Mouse (Mus musculus) gastrocnemius, adult 8-10 months (tissue): Measurements from ENCODE around the gene Cyb5rl. TPM values are rescaled to one million over a fixed set of nuclear protein-coding genes. Genes with fewer than 3 reads are reported as not detected.

Experiments used
- DNase-seq, 2 experiments: peaks; one replicate each; pipeline ENCODE4 v3.0.0; 2022; ENCODE audit warnings: low spot score in 2 of 2
- total RNA-seq, 4 experiments: library from RNA; stranded (reverse); gene quantifications; 2 replicates each; pipeline ENCODE4 v1.2.4; 2022

Gene Cyb5rl
- total RNA-seq, 4 experiments from 2014 or later: 15.6 to 27.1 (median 16.7) TPM

- DNase-seq: no peak
Measured at GRCm38 (mm10) chr4:107061560-107061959, 5.2 kb upstream of the Cyb5rl start.

GRCm38 (mm10) chr4:107063214-107063613 lies 3.6 kb upstream of the Cyb5rl start:
- DNase-seq: no peak

DNA sequence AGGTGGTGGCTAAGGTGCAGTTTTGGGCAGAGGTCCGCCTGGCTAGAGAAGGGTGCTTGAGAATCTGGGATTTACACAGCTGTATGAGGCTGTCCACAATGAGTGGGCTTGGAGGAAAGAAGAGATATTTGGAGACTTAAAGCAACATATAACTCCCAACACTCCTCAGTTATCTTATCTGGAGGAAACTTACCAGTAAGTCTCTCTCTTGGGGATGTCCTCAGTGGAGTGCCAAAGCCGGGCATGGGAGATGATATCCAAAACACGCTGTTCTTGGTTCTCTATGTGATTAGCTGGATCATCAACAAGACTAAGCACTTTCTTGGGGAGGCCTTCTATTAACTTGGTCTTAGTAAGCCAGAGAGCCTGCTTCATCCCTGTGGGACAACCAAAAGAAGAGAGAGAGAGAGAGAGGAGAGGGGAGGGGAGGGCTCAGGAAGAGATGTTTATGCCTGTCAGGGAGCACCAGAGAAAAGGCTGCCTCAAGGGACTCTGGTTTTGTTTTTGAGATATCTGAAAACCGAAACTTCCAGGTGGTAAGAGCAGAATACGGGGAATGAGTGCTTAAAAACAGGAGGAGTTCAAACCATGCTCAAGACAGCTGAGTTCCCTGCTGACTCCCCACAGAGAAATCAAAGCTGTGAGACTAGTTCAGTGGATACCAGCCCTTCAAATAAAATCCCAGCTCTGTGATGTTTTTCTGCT lies 2.2 kb upstream of the Cyb5rl start:
- no peak for DNase-seq

- peak in 1 of 2 experiments; percentile 40 for DNase-seq
Measured at GRCm38 (mm10) chr4:107067151-107067840, 508 bp downstream of the Cyb5rl start.

DNA sequence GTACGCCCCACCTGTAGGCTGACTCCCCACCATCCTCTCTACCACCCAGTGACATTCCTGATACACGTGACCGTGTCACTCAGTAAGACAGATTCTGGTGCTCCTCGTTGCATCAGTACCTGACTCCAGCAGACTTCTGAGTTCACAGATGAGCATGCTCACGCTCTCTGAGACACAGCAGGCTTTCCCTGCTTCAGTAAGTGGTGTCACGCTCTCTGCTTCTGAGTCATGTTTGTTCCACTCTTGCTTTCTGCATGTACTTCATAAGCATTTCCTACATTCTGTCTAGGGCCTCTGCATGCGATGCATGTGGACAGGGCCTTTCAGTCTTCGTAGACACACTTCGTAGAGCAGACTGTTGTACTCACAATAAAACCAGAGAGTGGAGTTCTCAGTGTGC lies 5.6 kb downstream of the Cyb5rl start:
- no peak for DNase-seq

DNA sequence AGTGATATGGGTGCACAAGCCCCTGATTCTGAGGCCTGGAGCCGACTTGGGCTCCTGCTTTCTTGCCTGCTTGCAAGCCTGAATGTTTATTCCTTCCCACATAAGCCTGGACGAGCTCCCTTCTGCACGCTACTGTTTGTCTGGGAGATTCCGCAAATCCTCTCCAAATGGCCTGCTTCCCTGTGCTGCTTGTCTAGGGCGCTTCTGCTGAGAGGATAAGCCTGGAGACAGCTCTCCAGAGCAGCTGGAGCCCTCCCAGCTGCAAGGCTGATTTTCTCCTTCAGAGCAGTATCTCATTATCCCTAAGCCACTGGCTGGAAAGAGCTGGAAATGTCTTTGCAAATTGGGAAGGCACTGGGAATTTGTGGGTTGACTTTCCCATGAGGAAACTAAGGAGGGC lies 8.7 kb downstream of the Cyb5rl start:
- no peak for DNase-seq

GRCm38 (mm10) chr4:107078894-107079293 lies 12.1 kb downstream of the Cyb5rl start:
- no peak for DNase-seq

DNA sequence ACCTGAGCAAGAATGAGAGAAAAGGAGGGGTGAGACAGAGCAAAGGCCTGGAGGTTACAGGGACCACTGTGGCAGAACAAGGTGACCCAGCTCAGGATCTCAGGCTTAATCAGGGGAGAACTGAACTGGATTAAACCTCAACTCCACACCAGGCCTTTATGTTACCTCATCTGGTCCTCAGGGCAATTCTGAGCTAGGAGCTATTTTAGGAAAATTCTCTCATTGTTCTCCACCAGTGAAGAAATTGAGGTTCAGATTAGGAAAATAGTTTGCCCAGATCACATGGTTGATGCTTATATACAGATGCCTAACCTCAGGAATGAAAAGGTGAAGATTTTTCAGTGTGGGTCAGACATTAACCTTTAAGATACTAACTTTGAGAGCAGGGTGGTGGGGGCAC lies 12.9 kb downstream of the Cyb5rl start:
- DNase-seq: no peak

GRCm38 (mm10) chr4:107082185-107082584 lies 15.4 kb downstream of the Cyb5rl start:
- DNase-seq: no peak

- no peak for DNase-seq
Measured at GRCm38 (mm10) chr4:107083126-107083525, 16.3 kb downstream of the Cyb5rl start.

GRCm38 (mm10) chr4:107084343-107084742 lies 17.6 kb downstream of the Cyb5rl start:
- DNase-seq: no peak

- no peak for DNase-seq
Measured at GRCm38 (mm10) chr4:107084858-107085257, 18.1 kb downstream of the Cyb5rl start.

DNA sequence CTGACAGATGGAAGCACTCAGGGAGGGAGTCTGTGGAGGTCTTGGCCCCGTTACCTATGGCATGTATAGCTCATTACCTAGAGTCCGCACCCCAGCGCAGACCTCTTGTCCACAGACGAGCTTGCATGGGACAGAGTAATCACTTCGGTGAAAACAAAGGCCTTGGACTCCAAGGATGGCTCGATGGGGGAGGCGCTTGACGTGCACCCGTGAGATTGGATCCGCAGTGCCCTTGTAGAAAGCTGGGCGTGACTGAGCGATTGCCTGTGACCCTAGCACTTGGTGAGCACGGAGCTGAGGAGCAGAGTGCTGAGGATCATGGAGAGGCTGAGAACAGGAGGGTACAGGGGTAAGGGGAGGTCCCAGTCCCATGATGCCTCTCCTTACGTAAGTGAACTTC lies 24.9 kb downstream of the Cyb5rl start:
- no peak for DNase-seq

DNA sequence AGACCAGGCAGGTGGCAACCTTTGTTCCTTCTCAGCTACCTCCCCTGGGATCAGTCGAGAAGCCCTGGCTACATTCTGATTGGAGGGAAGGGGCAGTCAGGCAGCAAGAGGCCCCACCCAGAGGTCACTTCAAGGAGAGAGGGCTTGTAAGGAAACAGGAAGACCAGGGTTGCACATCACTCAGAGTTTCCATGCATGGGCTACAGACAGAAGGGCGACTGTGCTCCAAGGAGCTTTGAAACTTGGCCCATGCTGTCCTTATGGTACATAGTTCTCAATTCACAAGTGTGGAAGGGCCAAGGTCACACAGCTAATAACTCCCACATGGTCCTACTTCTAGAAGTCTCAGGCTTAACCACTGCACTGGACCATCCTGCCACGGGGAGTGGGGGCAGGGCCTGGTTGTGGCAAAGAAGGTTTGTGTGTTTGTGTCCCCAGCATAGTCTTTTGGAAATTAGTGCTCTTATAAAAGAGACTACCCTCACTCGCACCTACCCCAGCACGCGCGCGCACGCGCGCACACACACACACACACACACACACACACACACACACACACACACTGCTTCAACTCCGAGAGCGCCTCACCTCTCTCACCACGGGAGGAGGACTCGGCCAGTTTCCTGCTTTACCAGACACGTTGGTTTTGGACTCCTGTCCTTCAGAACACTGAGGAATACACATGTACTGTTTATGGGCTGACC lies 27.8 kb downstream of the Cyb5rl start:
- DNase-seq: no peak

GRCm38 (mm10) chr4:107096043-107096442 lies 29.3 kb downstream of the Cyb5rl start:
- no peak for DNase-seq

- DNase-seq: no peak
Measured at GRCm38 (mm10) chr4:107096841-107097373, 30.1 kb downstream of the Cyb5rl start, which contains the start of gene Cdcp2. Cdcp2 (plus strand) TSS chr4:107096891.

DNA sequence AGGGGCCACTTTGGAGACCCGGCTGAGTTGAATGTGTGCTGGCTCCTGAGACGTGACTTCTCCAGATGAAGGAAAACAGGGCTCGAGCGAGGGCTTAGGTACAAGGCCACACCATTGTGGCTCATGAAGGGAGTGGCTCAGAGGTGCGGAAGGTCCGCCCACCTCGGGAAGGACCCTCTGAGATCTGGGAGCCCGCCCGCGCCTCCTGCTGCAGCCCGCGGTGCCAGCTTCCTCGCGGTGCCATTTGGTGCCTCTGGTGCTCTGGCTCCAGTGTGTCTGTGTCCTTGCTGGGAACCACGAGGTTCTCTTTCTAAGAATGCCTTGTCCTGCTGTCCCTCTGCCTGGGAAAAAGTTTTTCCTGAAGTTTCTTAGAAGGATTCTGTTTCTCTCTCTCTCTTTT lies 31.1 kb downstream of the Cyb5rl start:
- no peak for DNase-seq

- DNase-seq: no peak
Measured at GRCm38 (mm10) chr4:107098375-107098774, 31.6 kb downstream of the Cyb5rl start.

- DNase-seq: no peak
Measured at GRCm38 (mm10) chr4:107098791-107099525, 32.2 kb downstream of the Cyb5rl start.

GRCm38 (mm10) chr4:107102220-107102619 lies 35.4 kb downstream of the Cyb5rl start:
- no peak for DNase-seq

- DNase-seq: no peak
Measured at GRCm38 (mm10) chr4:107106777-107107176, 40.0 kb downstream of the Cyb5rl start.
